Mouse (Mus musculus): ENCODE results near the gene Pstpip1. TPM values are rescaled to one million over a fixed set of nuclear protein-coding genes. Genes with fewer than 3 reads are reported as not detected.

Pstpip1 gene
- polyA plus RNA-seq, 1 experiment = 196 TPM

- no peak for DNase-seq
- WGBS = 19% methylated on average over 4 of the region's 4 CpGs
- TF ChIP-seq CTCF (IDR thresholded peaks at IDR 0.05; ENCODE audit: borderline replicate concordance, control insufficient read depth, extremely low read depth, insufficient read depth, low read length, poor library complexity) (no peak), POLR2A (IDR thresholded peaks at IDR 0.05; ENCODE audit: control insufficient read depth, extremely low read depth, insufficient read depth, low read length, poor library complexity) (no peak)
- Histone ChIP-seq H3K36me3 (ENCODE audit: control insufficient read depth, insufficient read depth, low read length) (peaks cover 13% of the 10 kb centered on the region), H3K4me3 (ENCODE audit: control insufficient read depth, insufficient read depth, low read length) (no peak overlapping the region), H3K27ac (ENCODE audit: control insufficient read depth, insufficient read depth, low read length) (no peak overlapping the region), H3K27me3 (ENCODE audit: control insufficient read depth, insufficient read depth, low read length) (no peaks in the 10 kb centered on the region), H3K4me1 (replicated peaks; ENCODE audit: control insufficient read depth, insufficient read depth, low read length) (peaks cover 45% of the 10 kb centered on the region)
Observed at GRCm38 (mm10) chr9:56101022-56101421, 11.3 kb downstream of the Pstpip1 start.

DNA sequence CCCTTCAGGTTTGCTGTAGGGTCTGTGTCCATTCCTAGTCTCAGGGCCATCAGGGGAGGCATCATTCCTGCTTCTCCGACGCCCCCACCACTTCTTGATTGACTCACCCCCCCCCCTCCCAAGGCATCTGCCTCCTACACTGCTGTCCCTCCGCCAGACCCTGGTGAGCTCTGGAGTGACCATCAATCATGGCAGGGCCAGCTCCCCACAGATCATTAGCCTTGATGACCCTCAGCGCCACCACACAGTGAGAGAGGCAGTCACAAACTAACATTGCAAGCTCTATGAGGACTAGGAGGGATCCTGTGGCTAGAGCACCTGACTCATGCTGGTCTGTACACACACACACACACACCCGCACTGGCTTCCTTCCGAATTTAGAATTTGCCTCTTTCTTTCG is 15.2 kb downstream of the Pstpip1 start:
- H3K4me1 ChIP-seq (replicated peaks; ENCODE audit: control insufficient read depth, insufficient read depth, low read length) = peaks cover 47% of the 10 kb centered on the region
- no peak for TF ChIP-seq CTCF (IDR thresholded peaks at IDR 0.05; ENCODE audit: borderline replicate concordance, control insufficient read depth, extremely low read depth, insufficient read depth, low read length, poor library complexity)
- TF ChIP-seq POLR2A (IDR thresholded peaks at IDR 0.05; ENCODE audit: control insufficient read depth, extremely low read depth, insufficient read depth, low read length, poor library complexity) = no peak
- DNase-seq = no peak
- H3K27ac ChIP-seq (ENCODE audit: control insufficient read depth, insufficient read depth, low read length) = no peak overlapping the region
- no peaks in the 10 kb centered on the region; the same call in 1 of the 2 replicates for H3K36me3 ChIP-seq (ENCODE audit: control insufficient read depth, insufficient read depth, low read length)
- no peak overlapping the region for H3K4me3 ChIP-seq (ENCODE audit: control insufficient read depth, insufficient read depth, low read length)
- no peaks in the 10 kb centered on the region for H3K27me3 ChIP-seq (ENCODE audit: control insufficient read depth, insufficient read depth, low read length)
- WGBS = 51% methylated on average over 7 of the region's 7 CpGs

DNA sequence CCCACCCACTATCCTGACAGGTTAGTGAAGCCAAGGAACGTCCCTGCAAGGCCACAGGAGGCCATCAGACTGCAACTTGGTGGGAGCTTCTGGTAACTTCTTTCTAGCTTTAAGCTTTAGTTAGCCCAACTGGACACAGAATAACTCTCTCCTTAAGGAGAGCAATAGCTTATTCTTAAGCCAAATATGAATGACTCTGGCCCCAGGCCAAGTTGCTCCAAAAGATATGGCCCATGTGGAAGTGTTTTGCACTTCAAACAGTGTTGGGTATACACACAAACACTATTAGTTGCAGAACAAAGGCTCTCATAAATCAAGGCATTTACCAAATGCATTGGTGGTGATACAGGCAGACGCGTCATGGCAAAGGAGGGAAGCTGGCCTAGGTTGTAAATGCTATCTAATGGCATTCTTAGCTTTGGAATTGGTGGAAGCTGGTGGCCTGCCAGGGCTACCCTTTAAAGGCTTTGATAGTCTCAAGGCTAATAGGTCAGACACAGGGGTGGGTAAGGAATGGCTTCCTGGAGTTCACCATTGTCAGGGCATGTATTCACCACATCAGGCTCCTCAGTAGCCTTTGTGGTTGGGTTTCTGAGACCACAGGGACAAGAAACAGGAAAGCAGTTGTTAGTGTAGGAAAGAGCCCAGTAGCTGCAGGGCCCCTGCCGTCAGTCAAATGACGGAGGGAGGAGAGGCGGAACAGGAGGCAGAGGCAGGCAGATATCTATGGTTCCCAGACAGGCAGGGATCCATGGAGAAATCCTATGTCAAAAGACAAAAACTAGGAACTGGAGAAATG is 16.7 kb downstream of the Pstpip1 start:
- Histone ChIP-seq H3K27ac (ENCODE audit: control insufficient read depth, insufficient read depth, low read length) (no peak overlapping the region), H3K4me3 (ENCODE audit: control insufficient read depth, insufficient read depth, low read length) (no peak overlapping the region), H3K27me3 (ENCODE audit: control insufficient read depth, insufficient read depth, low read length) (no peaks in the 10 kb centered on the region), H3K4me1 (replicated peaks; ENCODE audit: control insufficient read depth, insufficient read depth, low read length) (peaks cover 39% of the 10 kb centered on the region), H3K36me3 (ENCODE audit: control insufficient read depth, insufficient read depth, low read length) (no peaks in the 10 kb centered on the region; the same call in 1 of the 2 replicates)
- no peak for DNase-seq
- TF ChIP-seq CTCF (IDR thresholded peaks at IDR 0.05; ENCODE audit: borderline replicate concordance, control insufficient read depth, extremely low read depth, insufficient read depth, low read length, poor library complexity) = no peak
- TF ChIP-seq POLR2A (IDR thresholded peaks at IDR 0.05; ENCODE audit: control insufficient read depth, extremely low read depth, insufficient read depth, low read length, poor library complexity) = no peak
- WGBS = 61% methylated on average over 6 of the region's 6 CpGs

DNA sequence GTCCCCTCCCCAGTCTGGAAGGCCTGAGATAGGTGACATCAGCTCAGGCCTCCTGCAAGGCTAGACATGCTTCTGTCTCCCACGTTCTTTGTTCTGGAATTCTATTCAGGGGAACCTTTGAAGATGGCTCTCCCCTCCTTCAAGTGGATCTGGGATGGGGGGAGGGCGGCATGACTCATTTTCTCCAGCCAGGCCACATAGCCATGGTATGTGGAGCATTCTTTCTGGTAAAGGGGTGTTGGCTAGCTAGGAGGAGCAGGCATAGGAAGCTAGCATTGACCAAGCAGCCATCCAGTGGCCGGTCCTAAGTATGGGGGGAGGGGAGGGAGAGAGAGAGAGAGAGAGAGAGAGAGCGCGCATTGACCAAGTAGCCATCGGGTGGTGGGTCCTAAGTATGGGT is 17.8 kb downstream of the Pstpip1 start:
- DNase-seq = no peak
- H3K4me1 ChIP-seq (replicated peaks; ENCODE audit: control insufficient read depth, insufficient read depth, low read length) = peaks cover 39% of the 10 kb centered on the region
- TF ChIP-seq CTCF (IDR thresholded peaks at IDR 0.05; ENCODE audit: borderline replicate concordance, control insufficient read depth, extremely low read depth, insufficient read depth, low read length, poor library complexity) = no peak
- TF ChIP-seq POLR2A (IDR thresholded peaks at IDR 0.05; ENCODE audit: control insufficient read depth, extremely low read depth, insufficient read depth, low read length, poor library complexity) = no peak

DNA sequence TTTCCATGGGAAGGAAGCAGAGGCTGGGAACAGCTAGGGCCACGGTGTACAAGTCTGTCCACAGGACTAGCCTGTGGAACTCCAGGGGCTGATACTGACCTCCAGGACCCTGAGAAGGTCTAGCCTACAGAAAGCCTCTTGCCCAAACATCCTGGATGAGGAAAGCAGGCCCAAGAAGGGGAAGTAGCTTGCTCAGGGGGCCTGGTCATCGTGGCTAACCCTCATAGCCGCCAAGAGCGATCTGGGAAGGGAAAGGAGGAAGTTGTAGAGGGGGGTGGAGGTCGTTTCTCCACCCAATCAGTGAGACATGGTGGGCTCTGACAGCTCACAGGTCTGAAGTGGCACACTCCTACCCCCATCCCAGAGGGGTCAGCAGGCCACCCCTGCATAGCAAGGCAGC is 18.4 kb downstream of the Pstpip1 start:
- no peaks in the 10 kb centered on the region for H3K27me3 ChIP-seq (ENCODE audit: control insufficient read depth, insufficient read depth, low read length)
- no peak for DNase-seq
- H3K4me3 ChIP-seq (ENCODE audit: control insufficient read depth, insufficient read depth, low read length) = no peak overlapping the region
- WGBS = 52% methylated on average over 5 of the region's 5 CpGs
- H3K4me1 ChIP-seq (replicated peaks; ENCODE audit: control insufficient read depth, insufficient read depth, low read length) = peaks cover 33% of the 10 kb centered on the region
- H3K36me3 ChIP-seq (ENCODE audit: control insufficient read depth, insufficient read depth, low read length) = no peaks in the 10 kb centered on the region
- H3K27ac ChIP-seq (ENCODE audit: control insufficient read depth, insufficient read depth, low read length) = no peak overlapping the region
- TF ChIP-seq CTCF (IDR thresholded peaks at IDR 0.05; ENCODE audit: borderline replicate concordance, control insufficient read depth, extremely low read depth, insufficient read depth, low read length, poor library complexity) = no peak
- TF ChIP-seq POLR2A (IDR thresholded peaks at IDR 0.05; ENCODE audit: control insufficient read depth, extremely low read depth, insufficient read depth, low read length, poor library complexity) = no peak

More for the DNA sequence above, 17.8 kb downstream of the Pstpip1 start:
- WGBS = 77% methylated on average over 6 of the region's 6 CpGs
- H3K36me3 ChIP-seq (ENCODE audit: control insufficient read depth, insufficient read depth, low read length) = no peaks in the 10 kb centered on the region
- H3K27ac ChIP-seq (ENCODE audit: control insufficient read depth, insufficient read depth, low read length) = no peak overlapping the region
- H3K4me3 ChIP-seq (ENCODE audit: control insufficient read depth, insufficient read depth, low read length) = no peak overlapping the region
- H3K27me3 ChIP-seq (ENCODE audit: control insufficient read depth, insufficient read depth, low read length) = no peaks in the 10 kb centered on the region

DNA sequence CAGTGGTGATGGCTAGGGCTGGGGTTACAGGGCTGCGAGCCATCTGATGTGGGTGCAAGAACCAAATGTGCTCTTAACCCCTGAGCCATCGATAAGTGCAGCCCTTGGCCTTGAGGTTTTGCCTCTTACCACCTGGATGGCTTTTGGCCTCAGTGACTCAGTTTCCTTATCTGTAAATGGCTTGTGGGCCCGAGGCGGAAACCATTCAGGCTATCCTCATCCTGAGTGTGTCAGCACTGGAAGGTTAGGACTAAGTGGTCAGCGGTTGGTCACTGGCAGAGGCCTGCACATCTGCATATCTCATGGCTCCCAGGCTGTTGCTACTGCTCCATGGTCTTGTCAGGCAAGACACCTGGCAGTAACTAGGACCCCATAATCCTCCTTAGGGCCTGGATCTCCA is 28.3 kb downstream of the Pstpip1 start:
- 87% methylated on average over 5 of the region's 5 CpGs for WGBS
- Histone ChIP-seq H3K4me1 (replicated peaks; ENCODE audit: control insufficient read depth, insufficient read depth, low read length) (0 out of 2 replicates have a peak, but pooled peaks cover 2% of the 10 kb centered on the region), H3K27ac (ENCODE audit: control insufficient read depth, insufficient read depth, low read length) (no peak overlapping the region), H3K4me3 (ENCODE audit: control insufficient read depth, insufficient read depth, low read length) (no peak overlapping the region), H3K27me3 (ENCODE audit: control insufficient read depth, insufficient read depth, low read length) (no peaks in the 10 kb centered on the region), H3K36me3 (ENCODE audit: control insufficient read depth, insufficient read depth, low read length) (peaks cover 54% of the 10 kb centered on the region)
- no peak for DNase-seq
- TF ChIP-seq POLR2A (IDR thresholded peaks at IDR 0.05; ENCODE audit: control insufficient read depth, extremely low read depth, insufficient read depth, low read length, poor library complexity) = no peak
- TF ChIP-seq CTCF (IDR thresholded peaks at IDR 0.05; ENCODE audit: borderline replicate concordance, control insufficient read depth, extremely low read depth, insufficient read depth, low read length, poor library complexity) = no peak

Data from thymus, adult 2 months (tissue).